Mouse (Mus musculus) myocyte (in vitro differentiated cells): ENCODE measurements at regions not wholly inside any gene's neighbourhood (a gene's known extent, or its start where the extent isn't known, plus 50 kb on each side); places are given as distances from the start of the nearest gene placed in this dataset.

Experiments used
- CEBPB ChIP-seq: IDR thresholded peaks from 2 replicates; pipeline ENCODE4 v1.6.1; 2011; ENCODE audit warnings: mild to moderate bottlenecking, moderate library complexity; ENCODE audit not compliant: poor library complexity, insufficient read depth, severe bottlenecking
- E2F4 ChIP-seq: IDR thresholded peaks from one replicate; pipeline ENCODE4 v1.6.1; 2011; ENCODE audit warnings: mild to moderate bottlenecking, control low read depth, moderate library complexity; ENCODE audit not compliant: insufficient read depth
- MAX ChIP-seq: IDR thresholded peaks from one replicate; pipeline ENCODE4 v1.6.1; 2011; ENCODE audit warnings: low read depth, mild to moderate bottlenecking, control low read depth
- MYOD1 ChIP-seq, 3 experiments: IDR thresholded peaks; one replicate each; pipeline ENCODE4 v1.6.1; 2011; ENCODE audit warnings: control low read depth in 2 of 3, low read depth in 2 of 3, mild to moderate bottlenecking in 2 of 3, moderate library complexity in 1 of 3; ENCODE audit not compliant: insufficient read length in 2 of 3, control insufficient read depth in 1 of 3
- MYOG ChIP-seq, 3 experiments: IDR thresholded peaks; one replicate each; pipeline ENCODE4 v1.6.1; 2011; ENCODE audit warnings: control low read depth in 2 of 3, low read depth in 2 of 3, mild to moderate bottlenecking in 2 of 3; ENCODE audit not compliant: insufficient read length in 2 of 3, control insufficient read depth in 1 of 3, insufficient read depth in 1 of 3
- POLR2A ChIP-seq: IDR thresholded peaks from one replicate; pipeline ENCODE4 v1.6.1; 2011; ENCODE audit warnings: low read depth, mild to moderate bottlenecking, control low read depth, moderate library complexity; ENCODE audit not compliant: insufficient read length
- POLR2AphosphoS2 ChIP-seq: IDR thresholded peaks from one replicate; pipeline ENCODE4 v1.6.1; 2011; ENCODE audit warnings: low read depth, control low read depth; ENCODE audit not compliant: insufficient read length
- REST ChIP-seq: IDR thresholded peaks from one replicate; pipeline ENCODE4 v1.6.1; 2011; ENCODE audit warnings: mild to moderate bottlenecking, control low read depth, moderate library complexity; ENCODE audit not compliant: insufficient read depth, insufficient read length
- SRF ChIP-seq: IDR thresholded peaks from one replicate; pipeline ENCODE4 v1.6.1; 2011; ENCODE audit warnings: low read depth; ENCODE audit not compliant: control insufficient read depth, insufficient read length
- TCF12 ChIP-seq: IDR thresholded peaks from one replicate; pipeline ENCODE4 v1.6.1; 2011; ENCODE audit warnings: mild to moderate bottlenecking, control low read depth; ENCODE audit not compliant: poor library complexity, insufficient read depth, severe bottlenecking
- TCF3 ChIP-seq: IDR thresholded peaks from one replicate; pipeline ENCODE4 v1.6.1; 2011; ENCODE audit warnings: low read depth, control low read depth; ENCODE audit not compliant: insufficient read length
- USF1 ChIP-seq: IDR thresholded peaks from one replicate; pipeline ENCODE4 v1.6.1; 2011; ENCODE audit warnings: low read depth, mild to moderate bottlenecking, control low read depth, moderate library complexity

DNA sequence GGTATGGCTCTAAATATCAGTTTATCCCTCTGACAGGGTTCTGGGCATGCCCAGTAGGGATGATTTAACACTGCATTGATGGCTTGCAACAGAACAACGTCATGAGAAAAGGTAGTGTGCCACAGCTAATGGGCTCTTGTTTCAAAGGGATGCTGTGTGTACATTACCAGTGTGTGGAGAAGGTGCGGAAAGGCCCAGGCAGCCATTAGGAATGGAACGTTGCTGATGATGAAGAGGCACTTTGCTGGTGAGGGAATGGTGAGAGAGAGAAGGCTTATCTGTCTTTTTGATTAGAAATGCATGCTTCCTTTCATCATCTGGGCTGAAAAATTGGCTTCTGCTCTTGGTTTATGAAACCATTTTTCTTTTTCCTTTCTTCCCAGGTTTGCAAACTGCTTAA is 432.3 kb downstream of the Meis1 start:
- TF ChIP-seq CEBPB (no peak), MYOG (IDR thresholded peaks at IDR 0.05; ENCODE audit: control insufficient read depth in 1 of 3, insufficient read depth in 1 of 3, insufficient read length in 2 of 3, low read depth in 2 of 3) (no peak), POLR2A (no peak), TCF12 (no peak), MAX (no peak), POLR2AphosphoS2 (no peak), MYOD1 (IDR thresholded peaks at IDR 0.05; ENCODE audit: control insufficient read depth in 1 of 3, insufficient read length in 2 of 3, low read depth in 2 of 3) (no peak), REST (no peak), USF1 (no peak), E2F4 (no peak), SRF (no peak), TCF3 (no peak)
